Mouse (Mus musculus): ENCODE results near the gene Ift57.

DNA sequence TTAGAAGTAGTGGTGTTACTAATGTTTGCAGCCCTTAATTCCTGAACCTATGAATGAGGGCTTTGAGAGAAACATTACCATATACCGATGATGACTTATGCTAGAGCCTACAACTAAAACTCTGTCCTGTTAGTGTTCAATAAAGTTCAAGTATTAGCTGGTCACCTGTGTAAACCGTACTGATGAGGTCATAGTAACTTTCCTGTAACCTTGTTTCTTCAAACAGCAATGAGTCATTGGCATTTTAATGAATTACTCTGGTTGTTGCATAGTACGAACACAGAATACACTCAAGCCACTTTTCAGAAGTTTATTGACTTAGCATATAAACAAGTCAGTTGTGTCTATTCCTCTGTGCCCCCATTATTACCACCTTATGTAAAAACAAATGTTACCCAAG lies 11.2 kb downstream of the Ift57 start:
- TF ChIP-seq POLR2A (IDR thresholded peaks at IDR 0.05; ENCODE audit: insufficient read length, low read depth) (no peak), POLR2AphosphoS2 (IDR thresholded peaks at IDR 0.05; ENCODE audit: insufficient read length, low read depth) (no peak), E2F4 (IDR thresholded peaks at IDR 0.05; ENCODE audit: insufficient read depth) (no peak)

All from myocyte (in vitro differentiated cells).